Mouse (Mus musculus) ES-CJ7 (cell line): ENCODE measurements around the gene Tff1.

Experiments
- DNase-seq: peaks from one replicate; pipeline ENCODE4 v3.0.0; 2011; ENCODE audit warnings: low read depth, low spot score

The Tff1 gene

DNA sequence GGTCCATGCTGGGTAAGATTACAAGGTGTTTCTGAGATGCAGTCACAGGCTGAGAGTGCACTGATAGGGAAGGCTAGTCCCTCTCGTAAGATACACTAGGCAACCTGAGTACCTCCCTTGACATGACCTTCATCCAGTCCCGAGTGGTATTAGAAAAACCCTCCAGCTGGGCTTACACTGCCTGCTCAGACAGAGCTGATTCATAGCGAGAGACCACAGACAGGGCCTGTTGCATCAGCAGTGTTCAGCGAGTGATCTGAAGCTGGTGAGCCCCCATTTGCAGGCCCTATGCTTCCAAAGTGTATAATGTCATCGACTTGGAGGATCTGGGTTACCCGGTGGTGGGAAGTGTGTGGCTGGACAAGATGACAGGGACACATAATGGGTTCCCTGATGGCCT is at the start of gene Tff1:
Gene Tff1, minus strand, starts transcription at position 151 of the 400 bp plus-strand sequence.
- DNase-seq = no peak

DNA sequence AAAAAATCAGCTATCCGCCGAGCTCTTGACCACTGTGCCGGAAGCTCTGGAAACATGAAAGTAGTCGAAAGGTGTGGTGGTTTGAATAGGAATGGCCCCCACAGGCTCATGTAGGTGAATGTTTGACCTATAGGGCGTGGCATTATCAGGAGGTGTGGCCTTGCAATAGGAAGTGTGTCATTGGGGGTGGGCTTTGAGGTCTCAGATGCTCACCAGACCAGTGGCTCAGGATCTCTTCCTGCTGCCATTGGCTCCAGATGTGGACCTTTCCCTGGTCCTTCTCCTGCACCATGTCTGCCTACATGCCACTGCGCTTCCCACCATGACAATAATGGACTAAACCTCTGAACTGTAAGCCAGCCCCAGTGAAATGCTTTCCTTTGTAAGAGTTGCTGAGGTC is 46.8 kb upstream of the Tff1 start:
- DNase-seq = peak; percentile 75

- DNase-seq = no peak
Observed at GRCm38 (mm10) chr17:31210299-31210698, 45.2 kb upstream of the Tff1 start.

GRCm38 (mm10) chr17:31209376-31209930 is 44.4 kb upstream of the Tff1 start:
- no peak for DNase-seq

DNA sequence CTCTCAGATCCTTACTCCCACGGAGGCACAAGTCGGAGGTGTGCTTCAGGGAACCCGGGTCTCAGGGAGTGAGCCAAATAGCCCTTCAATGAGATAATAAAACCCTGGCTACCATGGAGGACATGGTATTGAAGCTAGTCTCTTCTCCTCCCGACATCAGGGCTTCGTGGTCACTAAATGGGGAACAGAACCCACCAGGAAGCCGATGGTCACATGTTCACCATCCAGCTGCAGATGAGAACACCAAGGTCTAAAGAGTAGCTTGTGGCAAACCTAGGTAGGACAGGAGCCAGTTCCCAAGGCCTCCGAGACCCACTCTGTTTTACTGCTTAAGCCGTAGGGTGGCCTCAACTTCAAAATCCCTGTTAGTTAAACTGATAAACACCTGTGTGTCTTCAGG is 43.6 kb upstream of the Tff1 start:
- no peak for DNase-seq

DNA sequence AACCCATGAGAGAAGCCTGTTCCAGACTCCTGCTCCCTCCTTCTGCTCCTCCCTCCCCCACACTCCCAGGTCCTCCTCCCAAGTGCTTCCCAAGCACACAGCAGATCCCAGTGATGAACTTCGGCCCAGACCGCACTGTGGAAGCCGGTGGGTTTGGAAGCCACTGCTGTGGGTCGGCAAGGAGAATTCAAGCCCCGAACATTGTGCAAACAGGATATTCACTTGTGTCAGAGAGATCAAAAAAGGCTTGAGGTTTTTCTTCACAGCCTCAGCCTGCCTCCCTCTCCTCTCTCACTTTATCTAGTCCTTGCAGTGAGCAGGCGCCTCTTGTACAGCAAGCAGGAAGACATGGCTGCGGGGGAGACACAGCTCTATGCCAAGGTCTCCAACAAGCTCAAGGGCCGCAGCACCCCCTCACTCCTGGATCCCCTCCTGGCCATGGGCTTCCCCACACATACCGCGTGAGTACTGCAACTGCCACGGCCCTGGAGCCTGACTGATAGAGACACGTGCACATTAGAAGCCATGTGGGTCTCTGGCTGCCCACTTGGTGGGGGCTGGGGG is 42.8 kb upstream of the Tff1 start, which contains the start of gene Ubash3a:
Gene Ubash3a, plus strand, starts transcription at position 103 of the 564 bp plus-strand sequence.
- no peak for DNase-seq

DNA sequence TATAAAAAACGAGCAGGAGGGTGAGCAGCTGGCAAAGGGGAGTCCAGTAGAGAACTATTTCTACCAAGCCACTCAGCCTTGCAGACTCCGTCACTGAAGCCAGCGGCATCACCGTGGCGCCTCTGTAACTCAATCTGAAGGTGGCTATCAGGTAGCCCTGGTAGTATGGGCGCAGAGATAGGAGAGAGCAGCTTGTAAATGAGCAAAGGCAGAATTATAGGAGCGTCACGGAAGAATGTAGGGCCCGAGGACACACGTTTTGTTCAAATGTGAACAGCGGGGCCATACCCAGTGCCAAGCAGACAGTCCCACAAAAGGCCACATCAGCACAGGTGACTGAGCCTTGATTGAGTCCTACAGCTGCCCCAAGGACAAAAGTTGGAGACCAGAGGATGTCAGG is 33.8 kb upstream of the Tff1 start, which contains the start of gene Tmprss3:
Gene Tmprss3, minus strand, starts transcription at position 101 of the 400 bp plus-strand sequence.
- DNase-seq = no peak

- DNase-seq = no peak
Observed at GRCm38 (mm10) chr17:31196283-31196682, 31.2 kb upstream of the Tff1 start.

DNA sequence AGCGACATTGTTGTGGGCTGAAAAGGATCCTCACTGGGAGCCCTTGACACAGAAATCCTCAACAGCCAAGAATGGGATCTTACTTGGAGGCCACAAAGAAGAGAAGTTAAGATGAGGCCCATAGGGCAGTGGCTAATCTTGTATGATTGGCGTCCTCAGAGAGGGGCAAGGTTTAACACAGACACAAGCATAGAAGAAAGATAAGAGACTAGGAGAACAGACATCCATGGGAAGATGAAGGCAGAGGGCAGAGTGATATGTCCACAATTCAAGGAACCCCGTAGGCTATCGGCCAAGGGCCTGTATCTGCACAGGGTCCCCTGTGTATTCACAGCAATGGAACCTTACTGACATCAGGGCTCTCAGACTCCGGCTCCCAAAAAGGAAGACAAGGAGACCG is 30.1 kb upstream of the Tff1 start:
- DNase-seq = no peak

DNA sequence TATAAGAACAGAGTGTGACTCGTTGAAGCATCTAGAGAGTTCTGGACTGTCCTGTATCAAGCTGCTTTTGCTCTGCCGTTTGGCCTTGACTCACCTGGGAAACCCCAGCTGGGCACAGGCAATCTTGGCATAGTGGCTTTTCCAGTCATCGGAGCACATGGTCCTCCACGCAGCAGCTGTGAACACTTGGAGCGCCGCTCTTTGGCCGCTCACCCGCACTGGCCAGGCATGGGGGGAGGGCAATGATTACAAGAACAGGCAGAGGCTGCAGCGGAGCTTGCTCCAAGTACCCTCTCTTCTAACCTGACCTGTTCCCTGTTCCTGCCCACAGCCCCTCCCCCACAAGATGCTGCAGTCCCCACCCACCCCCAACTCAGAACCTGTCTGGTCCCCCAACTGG is 28.3 kb upstream of the Tff1 start:
- DNase-seq = no peak

DNA sequence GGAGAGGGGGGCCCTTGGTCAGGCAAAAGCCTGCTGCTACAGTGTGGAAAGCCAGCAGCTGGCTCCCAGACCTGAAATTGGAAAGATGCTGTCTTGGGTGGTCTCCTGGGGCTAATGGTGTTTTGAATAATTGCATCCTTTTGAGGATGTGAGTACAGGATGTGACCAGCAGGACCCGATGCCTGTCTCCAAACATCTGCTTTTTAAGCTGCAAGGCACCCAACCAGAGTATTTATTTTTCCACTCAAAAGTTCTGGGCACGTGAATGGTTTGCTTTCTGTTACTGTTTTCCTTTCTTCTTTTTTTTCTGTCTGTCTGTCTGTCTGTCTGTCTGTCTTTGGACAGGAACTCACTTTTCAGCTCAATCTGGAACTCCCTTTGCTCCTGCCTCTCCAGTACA is 27.6 kb upstream of the Tff1 start:
- no peak for DNase-seq

- DNase-seq = no peak
Observed at GRCm38 (mm10) chr17:31191825-31192224, 26.7 kb upstream of the Tff1 start.

GRCm38 (mm10) chr17:31187370-31187769 is 22.3 kb upstream of the Tff1 start:
- DNase-seq = peak; percentile 62

GRCm38 (mm10) chr17:31184269-31184990 is 19.4 kb upstream of the Tff1 start:
- DNase-seq = no peak

DNA sequence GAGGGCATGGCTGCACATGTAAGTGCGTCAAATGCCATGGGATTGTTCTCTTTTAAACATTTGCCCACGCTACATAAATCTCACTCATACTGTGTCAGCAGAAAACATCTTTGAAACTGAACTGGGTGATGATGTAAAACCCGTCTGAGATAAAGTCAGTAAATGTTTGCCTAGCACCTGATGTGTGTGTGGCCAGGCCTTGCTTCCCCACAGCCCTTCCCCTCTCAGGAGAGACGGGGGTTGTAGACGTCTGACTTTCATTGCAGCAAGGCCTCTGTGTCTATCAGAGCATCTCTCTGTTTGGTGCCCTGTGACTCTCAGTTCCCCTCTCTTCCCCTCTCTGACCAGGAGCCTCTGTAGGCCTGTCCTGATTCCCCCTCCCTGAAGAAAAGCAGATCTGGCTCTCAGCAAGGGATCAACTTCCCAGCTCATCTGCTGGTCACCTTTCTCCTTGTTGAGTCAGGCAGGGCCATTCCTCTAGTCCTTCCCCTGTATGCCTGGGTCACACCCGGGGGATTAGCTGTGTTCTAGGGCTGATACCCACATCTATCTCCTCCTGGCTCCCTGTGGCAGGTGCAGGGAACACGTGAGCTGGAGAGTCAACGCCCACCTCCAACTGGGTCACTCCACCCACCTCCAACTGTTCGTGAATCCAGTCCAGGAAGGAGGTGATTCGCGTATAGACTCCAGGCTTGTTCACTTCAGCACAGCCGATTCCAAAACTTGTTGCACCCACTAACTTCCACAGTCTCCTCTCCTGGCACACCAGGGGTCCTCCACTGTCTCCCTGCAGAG is 18.3 kb upstream of the Tff1 start:
- peak; percentile 17 for DNase-seq

GRCm38 (mm10) chr17:31181490-31181889 is 16.4 kb upstream of the Tff1 start:
- DNase-seq = no peak

DNA sequence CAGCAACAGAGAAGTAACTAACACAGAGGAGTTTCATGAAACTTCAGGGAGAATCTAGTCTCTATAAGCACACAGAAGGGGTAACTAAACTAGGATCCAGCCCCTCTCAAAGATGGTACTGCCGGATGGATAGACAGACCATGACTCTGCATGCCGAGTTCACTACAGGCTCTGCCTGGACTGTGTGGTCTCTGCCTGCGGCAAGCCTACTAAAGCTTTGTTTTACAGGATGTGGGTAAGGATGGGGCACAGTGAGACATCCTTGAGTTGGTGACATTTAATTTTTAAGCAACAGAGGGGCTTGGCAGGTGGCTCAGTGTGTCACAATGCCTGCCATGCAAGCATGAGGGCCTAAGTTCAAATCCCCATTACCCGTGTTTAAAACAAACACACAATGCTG is 11.2 kb upstream of the Tff1 start:
- DNase-seq = no peak

- DNase-seq = no peak
Observed at GRCm38 (mm10) chr17:31169796-31170195, 4.7 kb upstream of the Tff1 start.

GRCm38 (mm10) chr17:31163821-31164220 is 1.3 kb downstream of the Tff1 start:
- DNase-seq = no peak

- no peak for DNase-seq
Observed at GRCm38 (mm10) chr17:31162607-31163006, 2.5 kb downstream of the Tff1 start.

GRCm38 (mm10) chr17:31160291-31160690 is 4.8 kb downstream of the Tff1 start:
- no peak for DNase-seq

DNA sequence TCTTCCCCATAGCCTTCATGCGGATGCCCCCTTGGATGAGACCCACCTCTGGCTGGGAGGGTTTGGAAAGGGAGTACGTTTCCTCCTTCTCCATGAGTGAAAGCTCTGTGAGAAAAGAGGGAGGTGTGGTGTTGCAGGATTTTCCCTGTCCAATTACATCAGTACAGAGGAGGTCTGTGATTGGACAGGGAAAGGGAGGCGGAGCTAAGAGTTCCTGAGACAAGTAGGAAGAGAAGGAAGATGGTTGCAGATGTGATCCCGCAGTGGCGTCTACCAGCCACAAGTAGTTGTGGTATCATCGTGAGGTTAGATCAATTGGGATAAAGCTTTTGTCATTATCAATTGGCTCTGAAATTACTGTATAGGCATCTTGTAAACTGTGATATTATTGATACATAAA is 7.2 kb downstream of the Tff1 start:
- DNase-seq = peak; percentile 42
